Comparison of ENCODE assay signal across 20 mouse cellular contexts in the genomic region with DNA sequence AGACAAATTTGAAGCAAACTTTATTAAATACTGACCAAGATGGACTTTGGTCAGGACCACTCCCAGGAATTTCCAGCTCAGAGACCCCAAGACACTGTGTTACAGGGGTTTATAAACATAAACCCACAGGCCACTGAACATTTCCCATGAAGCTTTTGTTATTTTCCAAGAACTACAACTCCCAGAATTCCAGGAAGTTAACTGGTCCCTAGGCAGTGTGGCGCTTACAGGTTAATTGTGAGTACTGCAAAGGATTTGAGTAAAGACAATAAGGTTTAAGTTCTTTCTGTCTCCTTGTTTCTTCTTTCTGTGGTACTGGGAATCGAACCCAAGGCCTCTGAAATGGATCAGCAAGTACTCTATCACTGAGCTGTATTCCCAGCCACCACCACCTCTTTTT. TPM values are rescaled to one million over a fixed set of nuclear protein-coding genes. Genes with fewer than 3 reads are reported as not detected.
DNase-seq lines count a peak whose midpoint lies in the region; ATAC-seq and TF ChIP-seq lines count a peak whose summit lies in the region.
"Had no signal": no experiment of that assay in that cellular context is flagged by ENCODE, and none has a peak within 500 bp of the region (broad histone marks: within the 10 kb centered on the region; RNA-seq: fewer than 3 reads in every experiment).

No protein-coding gene starts in this region.

- no peaks in the 10 kb centered on the region for H3K4me1 ChIP-seq in forebrain, embryonic 14.5 days (ENCODE audit: control insufficient read depth, insufficient read depth, low read length)
- H3K4me1 ChIP-seq in forebrain, embryonic 12.5 days: no peaks in the 10 kb centered on the region
- no peaks in the 10 kb centered on the region for H3K4me1 ChIP-seq in midbrain, postnatal 0 days (ENCODE audit: insufficient read depth, low read length)
- no peaks in the 10 kb centered on the region for H3K4me1 ChIP-seq in midbrain, embryonic 13.5 days (replicated peaks)
- H3K4me1 ChIP-seq: embryonic facial prominence, embryonic 13.5 days; forebrain, embryonic 15.5 days; heart, embryonic 10.5 days had no signal

- H3K4me2 ChIP-seq in forebrain, embryonic 14.5 days (ENCODE audit: low read length): no peak overlapping the region
- no peak overlapping the region for H3K4me2 ChIP-seq in forebrain, embryonic 12.5 days
- no peak overlapping the region for H3K4me2 ChIP-seq in midbrain, postnatal 0 days (ENCODE audit: low read depth, low read length, poor library complexity, severe bottlenecking)
- no peak overlapping the region for H3K4me2 ChIP-seq in midbrain, embryonic 13.5 days (replicated peaks)
- H3K4me2 ChIP-seq: embryonic facial prominence, embryonic 13.5 days; forebrain, embryonic 15.5 days; kidney, embryonic 15.5 days had no signal

- peak; percentile 54 for TF ChIP-seq CTCF in midbrain, postnatal 0 days (IDR thresholded peaks at IDR 0.05)

- no peak overlapping the region for H3K27ac ChIP-seq in forebrain, embryonic 14.5 days (ENCODE audit: low read depth, low read length)
- no peak overlapping the region for H3K27ac ChIP-seq in forebrain, embryonic 12.5 days
- H3K27ac ChIP-seq in midbrain, postnatal 0 days (ENCODE audit: low read depth, low read length): no peak overlapping the region
- no peak overlapping the region for H3K27ac ChIP-seq in midbrain, embryonic 13.5 days
- H3K27ac ChIP-seq: embryonic facial prominence, embryonic 13.5 days; forebrain, embryonic 15.5 days; heart, embryonic 10.5 days; kidney, embryonic 15.5 days; liver, embryonic 14.5 days had no signal

- no peak for ATAC-seq in forebrain, embryonic 14.5 days
- no peak for ATAC-seq in forebrain, embryonic 12.5 days (ENCODE audit: low FRiP score)
- no peak for ATAC-seq in midbrain, postnatal 0 days (ENCODE audit: low FRiP score)
- no peak for ATAC-seq in midbrain, embryonic 13.5 days
- ATAC-seq: forebrain, embryonic 15.5 days had no signal

- intact Hi-C loops in gastrocnemius, postnatal 14 days (cut with DNase I; ENCODE audit: low total_unique reads): no loop called here

- peak; percentile 73 for DNase-seq in forebrain, embryonic 14.5 days (ENCODE audit: low spot score)
- DNase-seq in kidney, adult 9 months: peak; percentile 37
- DNase-seq in kidney, adult 8-10 months: no peak
- peak; percentile 53 for DNase-seq in midbrain, postnatal 0 days (ENCODE audit: low spot score)
- DNase-seq in cerebellum, postnatal 14 days: no peak
- no peak for DNase-seq in gastrocnemius, postnatal 14 days
- DNase-seq: cerebellum, adult 18-20 months; gastrocnemius, postnatal 25 days; heart, postnatal 4 days; left cerebral cortex, postnatal 4 days; lung, postnatal 4 days had no signal

- H3K4me3 ChIP-seq in forebrain, embryonic 14.5 days (ENCODE audit: low read depth, low read length): no peak overlapping the region
- no peak overlapping the region for H3K4me3 ChIP-seq in forebrain, embryonic 12.5 days (replicated peaks)
- H3K4me3 ChIP-seq in midbrain, postnatal 0 days (ENCODE audit: low read depth, low read length): no peak overlapping the region
- no peak overlapping the region for H3K4me3 ChIP-seq in midbrain, embryonic 13.5 days (replicated peaks)
- H3K4me3 ChIP-seq: embryonic facial prominence, embryonic 13.5 days; forebrain, embryonic 15.5 days; heart, embryonic 10.5 days; kidney, embryonic 15.5 days had no signal

- no peaks in the 10 kb centered on the region for H3K27me3 ChIP-seq in forebrain, embryonic 14.5 days (replicated peaks; ENCODE audit: control insufficient read depth, insufficient read depth, low read length)
- no peaks in the 10 kb centered on the region for H3K27me3 ChIP-seq in forebrain, embryonic 12.5 days
- no peaks in the 10 kb centered on the region for H3K27me3 ChIP-seq in midbrain, postnatal 0 days (ENCODE audit: insufficient read depth, low read length)
- no peaks in the 10 kb centered on the region for H3K27me3 ChIP-seq in midbrain, embryonic 13.5 days
- H3K27me3 ChIP-seq: embryonic facial prominence, embryonic 13.5 days; forebrain, embryonic 15.5 days; kidney, embryonic 15.5 days had no signal

- no peaks in the 10 kb centered on the region for H3K9me3 ChIP-seq in forebrain, embryonic 14.5 days (replicated peaks; ENCODE audit: control insufficient read depth, low read length)
- H3K9me3 ChIP-seq in forebrain, embryonic 12.5 days: no peaks in the 10 kb centered on the region
- no peaks in the 10 kb centered on the region for H3K9me3 ChIP-seq in midbrain, postnatal 0 days (ENCODE audit: low read length)
- H3K9me3 ChIP-seq in midbrain, embryonic 13.5 days: no peaks in the 10 kb centered on the region
- H3K9me3 ChIP-seq: embryonic facial prominence, embryonic 13.5 days; forebrain, embryonic 15.5 days; G1E; heart, embryonic 10.5 days; kidney, embryonic 15.5 days had no signal

- WGBS in forebrain, embryonic 14.5 days: 25% methylated on average over 2 of the region's 2 CpGs
- 50% methylated on average over 2 of the region's 2 CpGs for WGBS in forebrain, embryonic 12.5 days
- WGBS in midbrain, postnatal 0 days: 34% methylated on average over 2 of the region's 2 CpGs
- 34% methylated on average over 2 of the region's 2 CpGs for WGBS in midbrain, embryonic 13.5 days

- H3K9ac ChIP-seq in forebrain, embryonic 14.5 days (ENCODE audit: low read length): no peak overlapping the region
- no peak overlapping the region for H3K9ac ChIP-seq in forebrain, embryonic 12.5 days
- H3K9ac ChIP-seq in midbrain, postnatal 0 days (replicated peaks; ENCODE audit: low read length, poor library complexity, severe bottlenecking): no peak overlapping the region
- H3K9ac ChIP-seq in midbrain, embryonic 13.5 days (replicated peaks): no peak overlapping the region
- H3K9ac ChIP-seq: embryonic facial prominence, embryonic 13.5 days; forebrain, embryonic 15.5 days; kidney, embryonic 15.5 days; liver, embryonic 14.5 days had no signal

- no peaks in the 10 kb centered on the region for H3K36me3 ChIP-seq in forebrain, embryonic 14.5 days (ENCODE audit: control insufficient read depth, insufficient read depth, low read length)
- no peaks in the 10 kb centered on the region for H3K36me3 ChIP-seq in forebrain, embryonic 12.5 days (replicated peaks)
- no peaks in the 10 kb centered on the region for H3K36me3 ChIP-seq in midbrain, postnatal 0 days (ENCODE audit: insufficient read depth, low read length)
- H3K36me3 ChIP-seq in midbrain, embryonic 13.5 days: no peaks in the 10 kb centered on the region
- H3K36me3 ChIP-seq: embryonic facial prominence, embryonic 13.5 days; forebrain, embryonic 15.5 days; G1E; heart, embryonic 10.5 days; kidney, embryonic 15.5 days had no signal

RNA-seq across cellular contexts. Expression of gene Cib2, which starts 8.7 kb away (rescaled TPM):
- 42.7 and 43.4 TPM in 2 replicates for polyA plus RNA-seq in forebrain, embryonic 14.5 days (2014; fragmentation: Nextera tagmentation; extraction: Ambion mirVana)
- polyA plus RNA-seq in forebrain, embryonic 12.5 days (2016; fragmentation: Nextera tagmentation; extraction: Ambion mirVana): 19.1 and 20.2 TPM in 2 replicates
- total RNA-seq in midbrain, postnatal 0 days (2014; rRNA removed): 62.7 and 65.4 TPM in 2 replicates
- polyA plus RNA-seq in midbrain, postnatal 0 days (2015; fragmentation: Nextera tagmentation; extraction: Ambion mirVana): 84.3 and 84.9 TPM in 2 replicates
- polyA plus RNA-seq in midbrain, embryonic 13.5 days (2015; fragmentation: Nextera tagmentation; extraction: Ambion mirVana): 27.8 and 28.5 TPM in 2 replicates
- 10 to 100 TPM; 38.0 to 41.9 TPM for total RNA-seq in gastrocnemius, postnatal 14 days (2021)
- total RNA-seq: G1E had no signal

RNA-seq across cellular contexts. Expression of gene Idh3a, which starts 17.4 kb away (rescaled TPM):
- polyA plus RNA-seq in forebrain, embryonic 14.5 days (2014; fragmentation: Nextera tagmentation; extraction: Ambion mirVana): 141 and 175 TPM in 2 replicates
- polyA plus RNA-seq in forebrain, embryonic 12.5 days (2016; fragmentation: Nextera tagmentation; extraction: Ambion mirVana): 109 and 122 TPM in 2 replicates
- 87.2 and 103 TPM in 2 replicates for total RNA-seq in midbrain, postnatal 0 days (2014; rRNA removed)
- polyA plus RNA-seq in midbrain, postnatal 0 days (2015; fragmentation: Nextera tagmentation; extraction: Ambion mirVana): 184 and 191 TPM in 2 replicates
- 109 and 114 TPM in 2 replicates for polyA plus RNA-seq in midbrain, embryonic 13.5 days (2015; fragmentation: Nextera tagmentation; extraction: Ambion mirVana)
- total RNA-seq in gastrocnemius, postnatal 14 days (2021): 100 to 1,000 TPM; 416 to 493 TPM

RNA-seq across cellular contexts. Expression of gene Sh2d7, which starts 29.9 kb away (rescaled TPM):
- polyA plus RNA-seq in forebrain, embryonic 14.5 days (2014; fragmentation: Nextera tagmentation; extraction: Ambion mirVana): 0.10 TPM in 2 replicates
- polyA plus RNA-seq in forebrain, embryonic 12.5 days (2016; fragmentation: Nextera tagmentation; extraction: Ambion mirVana): 0.09 TPM in 1 of 2 replicates, not detected in the other
- 0.33 TPM in 1 of 2 replicates, not detected in the other for total RNA-seq in midbrain, postnatal 0 days (2014; rRNA removed)
- polyA plus RNA-seq in midbrain, postnatal 0 days (2015; fragmentation: Nextera tagmentation; extraction: Ambion mirVana): 0.09 TPM in 1 of 2 replicates, not detected in the other
- not detected in 2 replicates for polyA plus RNA-seq in midbrain, embryonic 13.5 days (2015; fragmentation: Nextera tagmentation; extraction: Ambion mirVana)
- not detected for total RNA-seq in gastrocnemius, postnatal 14 days (2021)
- total RNA-seq: gastrocnemius, postnatal 25 days; heart, postnatal 4 days; left cerebral cortex, postnatal 4 days had no signal
- polyA plus RNA-seq: embryonic facial prominence, embryonic 13.5 days; G1E; heart, embryonic 10.5 days; kidney, embryonic 15.5 days; liver, embryonic 14.5 days; neural tube, embryonic 14.5 days had no signal

Comparison
In these comparisons a context has a peak if more than half of its experiments do, and no peak if none do; other contexts are left out.
1. DNase-seq: peak in forebrain, embryonic 14.5 days (single experiment), kidney, adult 9 months (single experiment) and midbrain, postnatal 0 days (single experiment); none in kidney, adult 8-10 months (0 of 2), cerebellum, postnatal 14 days (0 of 2) and gastrocnemius, postnatal 14 days (single experiment).